Comparison of ENCODE assay signal across 18 mouse cellular contexts in genomic region chr12:92400987-92401386, GRCm38 (mm10).
"Had no signal": no experiment of that assay in that cellular context is flagged by ENCODE, and none has a peak within 500 bp of the region (broad histone marks: within the 10 kb centered on the region; RNA-seq: fewer than 3 reads in every experiment).

No protein-coding gene starts in this region.

- H3K4me2 ChIP-seq: limb, embryonic 13.5 days; liver, embryonic 15.5 days; lung, embryonic 14.5 days; neural tube, embryonic 12.5 days; stomach, embryonic 15.5 days had no signal

- H3K4me3 ChIP-seq: limb, embryonic 13.5 days; liver, embryonic 15.5 days; megakaryocyte, embryonic 14.5 days; neural tube, embryonic 12.5 days; stomach, embryonic 15.5 days had no signal

- H3K9ac ChIP-seq: limb, embryonic 13.5 days; liver, embryonic 15.5 days; lung, embryonic 14.5 days; neural tube, embryonic 12.5 days; stomach, embryonic 15.5 days had no signal

- H3K36me3 ChIP-seq: limb, embryonic 13.5 days; liver, embryonic 15.5 days; neural tube, embryonic 12.5 days; stomach, embryonic 15.5 days had no signal

- DNase-seq: kidney, adult 11 months; kidney, adult 9 months; kidney, postnatal 36 days; layer of hippocampus, adult 9-11 months; layer of hippocampus, postnatal 36 days; left cerebral cortex, postnatal 4 days; lung, embryonic 14.5 days; lung, postnatal 10 days; lung, postnatal 4 days; retina, postnatal 1 day; right cerebral cortex, postnatal 14 days; thymus, postnatal 36 days had no signal

- H3K9me3 ChIP-seq: limb, embryonic 13.5 days; liver, embryonic 15.5 days; megakaryocyte, embryonic 14.5 days; neural tube, embryonic 12.5 days; stomach, embryonic 15.5 days had no signal

- H3K4me1 ChIP-seq: limb, embryonic 13.5 days; liver, embryonic 15.5 days; megakaryocyte, embryonic 14.5 days; neural tube, embryonic 12.5 days; stomach, embryonic 15.5 days had no signal

- H3K27ac ChIP-seq: kidney, postnatal 0 days; limb, embryonic 13.5 days; liver, embryonic 15.5 days; neural tube, embryonic 12.5 days; stomach, embryonic 15.5 days had no signal

- H3K27me3 ChIP-seq: limb, embryonic 13.5 days; liver, embryonic 15.5 days; megakaryocyte, embryonic 14.5 days; neural tube, embryonic 12.5 days; stomach, embryonic 15.5 days had no signal
